Mouse (Mus musculus): ENCODE data around the gene Slc25a39. TPM values are rescaled to one million over a fixed set of nuclear protein-coding genes. Genes with fewer than 3 reads are reported as not detected.

Gene Slc25a39
- total and polyA plus RNA-seq, 3 experiments, result 183 to 325 TPM; not detected in 1

- no peak for TF ChIP-seq POLR2A (IDR thresholded peaks at IDR 0.05; ENCODE audit: control insufficient read depth in 1 of 2, insufficient read depth in 1 of 2, low read depth in 1 of 2, low read length in 2 of 2, poor library complexity in 1 of 2)
Measured at GRCm38 (mm10) chr11:102445264-102445890, 37.6 kb upstream of the Slc25a39 start (continued).

- peaks cover 4 to 21% of the 10 kb centered on the region in 2 experiments for H3K4me1 ChIP-seq (ENCODE audit: control insufficient read depth in 1 of 2, insufficient read depth in 2 of 2, low read length in 2 of 2)
- no peaks in the 10 kb centered on the region for H3K9me3 ChIP-seq (replicated peaks; ENCODE audit: insufficient read depth, low read length)
- peaks cover 5% of the 10 kb centered on the region; the same call in 1 of the 2 replicates for H3K79me2 ChIP-seq (ENCODE audit: control insufficient read depth, insufficient read depth, low read length, poor library complexity)
- H3K27ac ChIP-seq (ENCODE audit: control insufficient read depth, low read depth, low read length), result no peak overlapping the region
- H3K36me3 ChIP-seq (ENCODE audit: control insufficient read depth in 1 of 2, insufficient read depth in 2 of 2, low read length in 2 of 2), result peaks cover 0 to 5% of the 10 kb centered on the region in 2 experiments; a peak in 2 of 4 replicates
- peaks cover 5 to 7% of the 10 kb centered on the region in 2 experiments; a peak in 3 of 4 replicates for H3K27me3 ChIP-seq (ENCODE audit: control insufficient read depth in 1 of 2, insufficient read depth in 2 of 2, low read length in 2 of 2)
- no peak overlapping the region for H3K4me3 ChIP-seq (ENCODE audit: control insufficient read depth in 1 of 2, insufficient read depth in 1 of 2, low read depth in 2 of 2, low read length in 2 of 2)
- H3K9ac ChIP-seq (ENCODE audit: control insufficient read depth, low read depth, low read length, poor library complexity, severe bottlenecking), result no peak overlapping the region
- DNase-seq (ENCODE audit: low read depth, low spot score), result no peak
- no peak for TF ChIP-seq MAX (IDR thresholded peaks at IDR 0.05; ENCODE audit: low read length)
- TF ChIP-seq EP300 (IDR thresholded peaks at IDR 0.05; ENCODE audit: low read depth in 1 of 2, low read length in 2 of 2), result no peak
- TF ChIP-seq ZMIZ1 (IDR thresholded peaks at IDR 0.05; ENCODE audit: low read depth, low read length), result no peak
- no peak for TF ChIP-seq JUND (IDR thresholded peaks at IDR 0.05; ENCODE audit: low read depth, low read length)
- TF ChIP-seq NRF1 (IDR thresholded peaks at IDR 0.05; ENCODE audit: insufficient read depth, low read depth, low read length, poor library complexity, severe bottlenecking), result no peak
- TF ChIP-seq MXI1 (IDR thresholded peaks at IDR 0.05; ENCODE audit: low read depth, low read length), result no peak
- no peak for TF ChIP-seq TAL1 (IDR thresholded peaks at IDR 0.05; ENCODE audit: low read length)
- TF ChIP-seq MAFK (IDR thresholded peaks at IDR 0.05; ENCODE audit: borderline replicate concordance, low read depth, low read length), result no peak
- TF ChIP-seq USF1 (IDR thresholded peaks at IDR 0.05; ENCODE audit: low read depth, low read length), result no peak
- no peak for TF ChIP-seq ZKSCAN1 (IDR thresholded peaks at IDR 0.05; ENCODE audit: low read depth, low read length)
- no peak for TF ChIP-seq NELFE (IDR thresholded peaks at IDR 0.05; ENCODE audit: low read depth, low read length)
- TF ChIP-seq SIN3A (IDR thresholded peaks at IDR 0.05; ENCODE audit: low read length), result no peak
- no peak for TF ChIP-seq GABPA (IDR thresholded peaks at IDR 0.05; ENCODE audit: low read depth, low read length)
- TF ChIP-seq TCF12 (IDR thresholded peaks at IDR 0.05; ENCODE audit: low read depth, low read length), result no peak
- no peak for TF ChIP-seq MYB (IDR thresholded peaks at IDR 0.05; ENCODE audit: low read depth, low read length)
- TF ChIP-seq CHD2 (IDR thresholded peaks at IDR 0.05; ENCODE audit: low read length), result no peak
- no peak for TF ChIP-seq BHLHE40 (IDR thresholded peaks at IDR 0.05; ENCODE audit: borderline replicate concordance, low read depth, low read length)
Measured at GRCm38 (mm10) chr11:102444781-102445180, 37.0 kb upstream of the Slc25a39 start.

GRCm38 (mm10) chr11:102444321-102444720, 36.6 kb upstream of the Slc25a39 start:
- Histone ChIP-seq H3K27me3 (ENCODE audit: control insufficient read depth in 1 of 2, insufficient read depth in 2 of 2, low read length in 2 of 2) (peaks cover 1 to 6% of the 10 kb centered on the region in 2 experiments; a peak in 3 of 4 replicates), H3K9ac (ENCODE audit: control insufficient read depth, low read depth, low read length, poor library complexity, severe bottlenecking) (no peak overlapping the region), H3K79me2 (ENCODE audit: control insufficient read depth, insufficient read depth, low read length, poor library complexity) (peaks cover 5% of the 10 kb centered on the region; the same call in 1 of the 2 replicates)

More at GRCm38 (mm10) chr11:102444321-102444720, 36.6 kb upstream of the Slc25a39 start:
- no peak overlapping the region for H3K4me3 ChIP-seq (ENCODE audit: control insufficient read depth in 1 of 2, insufficient read depth in 1 of 2, low read depth in 2 of 2, low read length in 2 of 2)
- H3K36me3 ChIP-seq (ENCODE audit: control insufficient read depth in 1 of 2, insufficient read depth in 2 of 2, low read length in 2 of 2), result peaks cover 0 to 5% of the 10 kb centered on the region in 2 experiments; a peak in 2 of 4 replicates
- peaks cover 4 to 21% of the 10 kb centered on the region in 2 experiments for H3K4me1 ChIP-seq (ENCODE audit: control insufficient read depth in 1 of 2, insufficient read depth in 2 of 2, low read length in 2 of 2)
- no peak overlapping the region for H3K27ac ChIP-seq (ENCODE audit: control insufficient read depth, low read depth, low read length)
- no peak for TF ChIP-seq GATA1 (IDR thresholded peaks at IDR 0.05; ENCODE audit: low read depth, low read length)
- TF ChIP-seq CTCF (IDR thresholded peaks at IDR 0.05 in 2 of 3, conservative IDR thresholded peaks at IDR 0.05 in 1 of 3; ENCODE audit: control insufficient read depth in 1 of 3, insufficient read depth in 1 of 3, low read depth in 2 of 3, low read length in 3 of 3, poor library complexity in 1 of 3, severe bottlenecking in 1 of 3), result no peak
- TF ChIP-seq USF1 (IDR thresholded peaks at IDR 0.05; ENCODE audit: low read depth, low read length), result no peak
- no peak for TF ChIP-seq JUND (IDR thresholded peaks at IDR 0.05; ENCODE audit: low read depth, low read length)
- no peak for TF ChIP-seq ZMIZ1 (IDR thresholded peaks at IDR 0.05; ENCODE audit: low read depth, low read length)
- TF ChIP-seq EP300 (IDR thresholded peaks at IDR 0.05; ENCODE audit: low read depth in 1 of 2, low read length in 2 of 2), result no peak
- no peak for TF ChIP-seq GABPA (IDR thresholded peaks at IDR 0.05; ENCODE audit: low read depth, low read length)
- TF ChIP-seq MAFK (IDR thresholded peaks at IDR 0.05; ENCODE audit: borderline replicate concordance, low read depth, low read length), result no peak
- no peak for TF ChIP-seq CHD2 (IDR thresholded peaks at IDR 0.05; ENCODE audit: low read length)
- no peak for TF ChIP-seq MYB (IDR thresholded peaks at IDR 0.05; ENCODE audit: low read depth, low read length)
- no peak for TF ChIP-seq MXI1 (IDR thresholded peaks at IDR 0.05; ENCODE audit: low read depth, low read length)
- no peak for TF ChIP-seq ZKSCAN1 (IDR thresholded peaks at IDR 0.05; ENCODE audit: low read depth, low read length)
- no peak for TF ChIP-seq MEF2A (IDR thresholded peaks at IDR 0.05; ENCODE audit: extremely low read depth, insufficient replicate concordance, low read depth, low read length, poor library complexity, severe bottlenecking)
- TF ChIP-seq RAD21 (IDR thresholded peaks at IDR 0.05; ENCODE audit: low read depth, low read length), result no peak
- no peak for DNase-seq (ENCODE audit: low read depth, low spot score)
- H3K9me3 ChIP-seq (replicated peaks; ENCODE audit: insufficient read depth, low read length), result no peaks in the 10 kb centered on the region

Measured in MEL (cell line).